Mouse (Mus musculus): ENCODE measurements around the gene Golt1a.

Gene Golt1a

GRCm38 (mm10) chr1:133309652-133310267 lies at the start of gene Golt1a:
Gene Golt1a (plus strand): TSS chr1:133309800.
- peak; percentile 60 for DNase-seq

GRCm38 (mm10) chr1:133262628-133263027 lies 47.0 kb upstream of the Golt1a start:
- DNase-seq: no peak

- no peak for DNase-seq
These were observed 46.5 kb upstream of the Golt1a start for GRCm38 (mm10) chr1:133263134-133263533.

GRCm38 (mm10) chr1:133264367-133264766 lies 45.2 kb upstream of the Golt1a start:
- DNase-seq: no peak

GRCm38 (mm10) chr1:133265114-133265766 lies 44.4 kb upstream of the Golt1a start:
- peak; percentile 66 for DNase-seq

GRCm38 (mm10) chr1:133267094-133267493 lies 42.5 kb upstream of the Golt1a start:
- no peak for DNase-seq

GRCm38 (mm10) chr1:133267813-133268492 lies 41.6 kb upstream of the Golt1a start:
- peak; percentile 70 for DNase-seq

- DNase-seq: no peak
These were observed 41.1 kb upstream of the Golt1a start for GRCm38 (mm10) chr1:133268503-133268902.

GRCm38 (mm10) chr1:133270336-133270735 lies 39.3 kb upstream of the Golt1a start:
- no peak for DNase-seq

GRCm38 (mm10) chr1:133274163-133274562 lies 35.4 kb upstream of the Golt1a start:
- DNase-seq: no peak

- DNase-seq: no peak
These were observed 32.6 kb upstream of the Golt1a start for GRCm38 (mm10) chr1:133276983-133277382.

GRCm38 (mm10) chr1:133278539-133278938 lies 31.1 kb upstream of the Golt1a start:
- no peak for DNase-seq

GRCm38 (mm10) chr1:133278946-133279631 lies 30.5 kb upstream of the Golt1a start:
- DNase-seq: no peak

GRCm38 (mm10) chr1:133279632-133280093 lies 29.9 kb upstream of the Golt1a start:
- DNase-seq: no peak

GRCm38 (mm10) chr1:133280537-133280936 lies 29.1 kb upstream of the Golt1a start:
- no peak for DNase-seq

- no peak for DNase-seq
These were observed 23.7 kb upstream of the Golt1a start for GRCm38 (mm10) chr1:133285907-133286306.

- DNase-seq: no peak
These were observed 22.5 kb upstream of the Golt1a start for GRCm38 (mm10) chr1:133287051-133287450.

- no peak for DNase-seq
These were observed 21.7 kb upstream of the Golt1a start for GRCm38 (mm10) chr1:133287880-133288279.

- no peak for DNase-seq
These were observed 17.7 kb upstream of the Golt1a start for GRCm38 (mm10) chr1:133291888-133292287.

- DNase-seq: no peak
These were observed 17.0 kb upstream of the Golt1a start for GRCm38 (mm10) chr1:133292608-133293007.

- DNase-seq: no peak
These were observed 13.2 kb upstream of the Golt1a start for GRCm38 (mm10) chr1:133296376-133296775.

GRCm38 (mm10) chr1:133298816-133299215 lies 10.8 kb upstream of the Golt1a start:
- no peak for DNase-seq

GRCm38 (mm10) chr1:133302540-133302939 lies 7.1 kb upstream of the Golt1a start:
- peak; percentile 33 for DNase-seq
